Mouse (Mus musculus) heart, adult 2 months (tissue): ENCODE data around the gene Abca5. TPM values are rescaled to one million over a fixed set of nuclear protein-coding genes. Genes with fewer than 3 reads are reported as not detected.

Source experiments
- DNase-seq, 2 experiments: peaks; one replicate each; pipeline ENCODE4 v3.0.0; 2021
- H3K27ac ChIP-seq: fragments of 200-600 bp; 2 replicates; pipeline ENCODE4 v1.8.1; 2022
- H3K27me3 ChIP-seq: fragments of 200-500 bp; 2 replicates; pipeline ENCODE4 v1.6.1; 2012; ENCODE audit warnings: mild to moderate bottlenecking, low read length, inconsistent platforms, mixed read lengths; ENCODE audit not compliant: control insufficient read depth, insufficient read depth
- H3K36me3 ChIP-seq: fragments of 200-500 bp; 2 replicates; pipeline ENCODE4 v1.6.1; 2012; ENCODE audit warnings: low read length, inconsistent platforms; ENCODE audit not compliant: control insufficient read depth, insufficient read depth
- H3K4me1 ChIP-seq: fragments of 200-500 bp; 2 replicates; pipeline ENCODE4 v1.6.1; 2011; ENCODE audit warnings: low read length; ENCODE audit not compliant: control insufficient read depth, insufficient read depth
- H3K4me3 ChIP-seq: fragments of 200-600 bp; 2 replicates; pipeline ENCODE4 v1.8.1; 2022
- H3K79me2 ChIP-seq: fragments of 200-500 bp; replicated peaks from 2 replicates; pipeline ENCODE4 v1.6.1; 2012; ENCODE audit warnings: mild to moderate bottlenecking, inconsistent platforms, low read length, moderate library complexity, mixed read lengths; ENCODE audit not compliant: control insufficient read depth, insufficient read depth
- H3K9ac ChIP-seq: fragments of 200-500 bp; 2 replicates; pipeline ENCODE4 v1.6.1; 2012; ENCODE audit warnings: low read depth, mild to moderate bottlenecking, control low read depth, inconsistent platforms, low read length, mixed read lengths
- CTCF ChIP-seq: fragments of 200-600 bp; IDR thresholded peaks from 2 replicates; pipeline ENCODE4 v1.8.1; 2022; ENCODE audit warnings: antibody characterized with exemption, mild to moderate bottlenecking, moderate library complexity
- EP300 ChIP-seq: fragments of 200-500 bp; IDR thresholded peaks from 2 replicates; pipeline ENCODE4 v1.6.1; 2011; ENCODE audit warnings: low read depth, low read length, control low read depth; ENCODE audit not compliant: insufficient read depth
- POLR2A ChIP-seq: fragments of 200-500 bp; IDR thresholded peaks from 2 replicates; pipeline ENCODE4 v1.6.1; 2011; ENCODE audit warnings: mild to moderate bottlenecking, low read depth, low read length, control low read depth; ENCODE audit not compliant: insufficient read depth
- WGBS: fragments of 180-500 bp; shearing (Covaris S2); methylation state at CpG from one replicate; pipeline ENCODE4 v1.1.7; 2018; 5-methylcytosine and 5-hydroxymethylcytosine counted together
- intact Hi-C: fragments of 180-260 bp; cut with DNase I; formaldehyde crosslinking; loops from one replicate; pipeline ENCODE4 v1.15.1; 2025
- polyA plus RNA-seq: library from polyadenylated mRNA; depleted of rRNA; stranded (reverse); fragments of >200 nt; gene quantifications from 2 replicates; pipeline ENCODE4 v1.2.3, GENCODE M21; 2012
- total RNA-seq, 2 experiments: library from RNA; stranded (reverse); gene quantifications; 2 replicates each; pipeline ENCODE4 v1.2.3; 2021

Abca5 gene
- total and polyA plus RNA-seq, 3 experiments = 1.2 to 9.1 (median 6.7) TPM

DNA sequence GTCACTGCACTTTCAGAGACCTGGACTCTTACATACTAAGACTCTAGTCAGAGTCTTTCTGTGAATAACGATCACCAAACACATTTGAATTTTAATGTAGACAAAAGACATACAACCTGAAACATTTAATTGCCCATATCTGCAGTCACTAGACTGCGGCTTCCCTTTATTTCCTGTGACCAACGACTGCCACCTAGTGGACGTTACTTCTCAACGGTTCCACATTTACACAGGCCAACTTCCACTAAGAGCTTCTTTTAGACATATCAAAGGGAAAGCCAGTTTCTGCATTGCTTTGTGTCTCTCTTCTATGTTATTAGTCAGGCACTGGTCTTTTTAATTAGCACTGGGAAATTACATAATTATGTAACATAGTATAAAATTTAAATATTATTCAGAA lies 65.8 kb downstream of the Abca5 start:
- intact Hi-C loops = no loop called here
- H3K79me2 ChIP-seq = no peaks in the 10 kb centered on the region
- 2% methylated on average over 5 of the region's 5 CpGs for WGBS
- TF ChIP-seq CTCF (peak; percentile 89; the same call in 1 of the 2 replicates), EP300 (no peak)
- peaks cover 2% of the 10 kb centered on the region for H3K4me1 ChIP-seq
- no peak overlapping the region for H3K27ac ChIP-seq
- no peaks in the 10 kb centered on the region for H3K36me3 ChIP-seq
- H3K9ac ChIP-seq = no peak overlapping the region
- peak in 1 of 2 experiments; percentile 23 for DNase-seq
- no peak overlapping the region for H3K4me3 ChIP-seq
- H3K27me3 ChIP-seq = no peaks in the 10 kb centered on the region

DNA sequence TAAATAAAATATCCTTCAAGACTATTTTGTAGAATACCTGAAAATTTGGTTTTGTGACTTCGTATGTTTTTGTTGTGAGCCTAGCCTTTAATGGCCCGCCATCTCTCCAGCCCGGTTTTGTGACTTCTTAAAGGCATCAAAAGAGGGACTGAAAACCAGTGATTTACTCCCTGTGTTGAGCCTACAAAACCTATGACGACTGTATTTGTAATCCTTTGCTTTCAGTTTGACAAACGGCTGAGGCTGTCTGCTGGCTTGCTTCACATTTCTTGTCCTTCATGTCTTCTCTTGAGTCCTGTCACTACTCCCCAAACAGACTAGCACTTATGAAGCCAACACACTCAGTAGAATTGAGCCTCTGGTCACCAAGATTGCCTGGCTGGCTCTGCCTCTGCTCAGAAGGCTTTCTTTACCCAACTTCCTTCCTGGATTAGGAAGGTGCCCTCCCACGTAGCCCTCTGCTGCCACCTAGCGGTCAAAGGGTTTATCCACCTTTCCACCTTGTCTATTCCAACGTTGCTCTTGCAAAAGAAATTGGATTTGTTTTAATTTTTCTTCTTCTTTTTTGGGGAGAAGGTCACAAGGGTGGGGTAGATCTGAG lies 69.2 kb downstream of the Abca5 start:
- H3K36me3 ChIP-seq = no peaks in the 10 kb centered on the region
- intact Hi-C loops = loop anchor here (1.0 to 10.0 kb wide), 3 partner anchors 376 to 594 kb away; no protein-coding TSS in a partner anchor
- H3K4me3 ChIP-seq = peak overlapping the region; percentile 18; the same call in 1 of the 2 replicates
- TF ChIP-seq EP300 (peak; percentile 94), CTCF (no peak; the same call in 1 of the 2 replicates), POLR2A (peak; percentile 66)
- DNase-seq = peak; percentile 83 to 91
- H3K27ac ChIP-seq = peak overlapping the region; percentile 67
- peak overlapping the region; percentile 68 for H3K9ac ChIP-seq
- WGBS = 33% methylated on average over 8 of the region's 8 CpGs
- no peaks in the 10 kb centered on the region for H3K27me3 ChIP-seq
- peaks cover 2% of the 10 kb centered on the region for H3K4me1 ChIP-seq
- H3K79me2 ChIP-seq = no peaks in the 10 kb centered on the region

DNA sequence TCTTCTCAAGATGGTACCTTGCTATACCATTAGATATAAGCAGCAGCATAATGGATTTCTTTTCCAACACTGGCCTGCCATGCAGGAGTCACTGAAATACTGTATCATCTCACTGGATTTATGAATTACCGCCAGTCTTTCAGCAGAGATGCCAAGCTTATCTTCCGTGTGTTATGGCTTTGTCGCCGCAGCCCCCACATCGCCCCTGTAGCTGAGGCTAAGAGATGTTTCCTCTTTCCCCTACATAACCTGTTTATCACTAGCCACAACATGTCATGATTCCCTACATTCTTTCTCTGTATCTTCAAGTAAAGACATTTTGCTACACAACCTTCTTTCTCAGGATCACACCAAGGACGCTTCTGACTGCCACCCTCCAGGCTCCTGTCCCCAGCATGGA lies 70.3 kb downstream of the Abca5 start:
- Histone ChIP-seq H3K36me3 (no peaks in the 10 kb centered on the region), H3K9ac (no peak overlapping the region), H3K27me3 (no peaks in the 10 kb centered on the region), H3K79me2 (no peaks in the 10 kb centered on the region), H3K4me3 (no peak overlapping the region), H3K4me1 (peaks cover 2% of the 10 kb centered on the region), H3K27ac (no peak overlapping the region)
- intact Hi-C loops = loop anchor here (10.0 kb wide), 1 partner anchor 592 kb away; no protein-coding TSS in a partner anchor
- 91% methylated on average over 6 of the region's 6 CpGs for WGBS
- TF ChIP-seq EP300 (no peak), POLR2A (no peak), CTCF (no peak)
- no peak for DNase-seq

DNA sequence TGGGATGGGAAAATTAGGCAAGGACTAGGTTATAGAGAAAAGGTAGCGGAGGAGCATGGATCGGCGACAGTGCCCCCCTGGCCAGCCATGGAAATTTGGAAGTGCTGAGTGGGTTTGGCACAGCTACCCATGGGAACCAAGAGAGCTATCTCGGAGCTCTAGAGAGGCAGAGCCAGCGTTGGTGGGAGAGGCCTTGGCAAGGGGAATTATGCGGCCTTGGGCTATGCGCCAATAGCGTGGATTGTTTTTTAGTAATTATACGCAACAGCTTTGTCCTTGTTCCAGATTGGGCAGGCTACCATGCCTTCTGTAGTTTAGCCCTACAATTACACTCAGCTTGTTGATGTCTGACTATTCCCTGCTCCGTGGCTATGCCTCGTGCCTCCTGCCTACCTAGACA lies 70.8 kb downstream of the Abca5 start:
- Histone ChIP-seq H3K4me1 (peaks cover 2% of the 10 kb centered on the region), H3K9ac (no peak overlapping the region), H3K36me3 (no peaks in the 10 kb centered on the region), H3K27ac (no peak overlapping the region), H3K79me2 (no peaks in the 10 kb centered on the region), H3K4me3 (no peak overlapping the region), H3K27me3 (no peaks in the 10 kb centered on the region)
- 74% methylated on average over 11 of the region's 11 CpGs for WGBS
- DNase-seq = no peak
- TF ChIP-seq EP300 (no peak), CTCF (no peak), POLR2A (no peak)
- intact Hi-C loops = loop anchor here (10.0 kb wide), 1 partner anchor 592 kb away; no protein-coding TSS in a partner anchor

DNA sequence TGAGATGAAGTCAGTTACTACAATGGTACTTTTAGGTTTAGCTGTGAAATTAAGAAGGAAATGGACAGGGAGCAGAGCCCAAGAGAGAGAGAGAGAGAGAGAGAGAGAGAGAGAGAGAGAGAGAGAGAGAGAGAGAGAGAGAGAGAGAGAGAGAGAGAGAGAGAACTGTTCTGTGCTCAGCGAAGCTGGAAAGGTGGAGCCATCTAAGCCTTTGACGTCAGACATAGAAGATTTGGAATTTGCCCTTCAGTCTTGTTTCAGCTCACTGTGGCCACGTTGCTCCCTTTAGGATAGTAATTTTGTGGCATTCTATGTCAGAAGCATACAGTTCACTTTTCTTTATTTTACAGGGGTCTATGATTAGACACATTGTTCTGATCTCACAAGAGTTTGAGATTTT lies 75.6 kb downstream of the Abca5 start:
- H3K4me3 ChIP-seq = no peak overlapping the region
- intact Hi-C loops = loop anchor here (10.0 kb wide), 1 partner anchor 587 kb away; no protein-coding TSS in a partner anchor
- WGBS = 64% methylated on average over 3 of the region's 3 CpGs
- TF ChIP-seq CTCF (no peak), POLR2A (no peak), EP300 (no peak)
- H3K36me3 ChIP-seq = no peaks in the 10 kb centered on the region
- no peak overlapping the region for H3K9ac ChIP-seq
- no peak overlapping the region for H3K27ac ChIP-seq
- no peak for DNase-seq
- no peaks in the 10 kb centered on the region for H3K4me1 ChIP-seq
- no peaks in the 10 kb centered on the region for H3K27me3 ChIP-seq
- no peaks in the 10 kb centered on the region for H3K79me2 ChIP-seq

DNA sequence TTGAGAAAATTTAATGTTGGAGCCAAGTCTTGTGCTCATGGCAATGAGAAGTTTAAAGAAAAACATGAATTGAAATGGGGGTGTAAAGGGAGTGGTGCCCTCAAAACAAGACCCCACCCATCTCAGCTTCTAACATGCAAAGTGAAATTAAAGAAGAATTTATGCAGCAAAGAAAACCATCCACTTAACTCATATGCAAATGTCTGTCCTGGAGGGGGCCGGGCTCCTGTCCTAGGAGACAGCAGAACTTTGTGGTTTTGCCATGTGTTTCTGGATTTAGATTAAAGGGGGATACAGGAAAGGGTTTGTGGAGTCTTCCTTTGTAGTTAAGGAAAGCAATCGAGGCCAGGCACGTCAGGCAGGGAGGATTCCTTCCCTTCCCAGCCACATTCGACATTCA lies 79.6 kb downstream of the Abca5 start:
- TF ChIP-seq EP300 (no peak), CTCF (no peak), POLR2A (no peak)
- Histone ChIP-seq H3K4me3 (no peak overlapping the region), H3K36me3 (no peaks in the 10 kb centered on the region), H3K9ac (no peak overlapping the region), H3K4me1 (no peaks in the 10 kb centered on the region), H3K27me3 (no peaks in the 10 kb centered on the region), H3K27ac (no peak overlapping the region), H3K79me2 (no peaks in the 10 kb centered on the region)
- intact Hi-C loops = no loop called here
- 55% methylated on average over 4 of the region's 4 CpGs for WGBS
- DNase-seq = no peak
